Mouse (Mus musculus) stomach, postnatal 0 days (tissue): ENCODE measurements around the gene Fxyd3. TPM values are rescaled to one million over a fixed set of nuclear protein-coding genes. Genes with fewer than 3 reads are reported as not detected.

ENCODE experiments used
- ATAC-seq: fragments of 200-750 bp; cut with Nextera tagmentation; 2 replicates; pipeline ENCODE4 v1.8.0; 2017; ENCODE audit not compliant: low FRiP score, low TSS enrichment
- DNase-seq: peaks from one replicate; pipeline ENCODE4 v3.0.0-alpha.2; 2016; ENCODE audit warnings: low spot score
- H3K27ac ChIP-seq: fragments of 300-500 bp; sonication (generic); replicated peaks from 2 replicates; pipeline ENCODE4 v1.5.1; 2014; ENCODE audit warnings: mild to moderate bottlenecking, control low read depth
- H3K27me3 ChIP-seq: fragments of 300-500 bp; sonication (generic); 2 replicates; pipeline ENCODE4 v1.6.1; 2014; ENCODE audit warnings: low read length; ENCODE audit not compliant: control insufficient read depth, insufficient read depth
- H3K36me3 ChIP-seq: fragments of 300-500 bp; sonication (generic); 2 replicates; pipeline ENCODE4 v1.6.1; 2014; ENCODE audit warnings: low read length, mixed read lengths; ENCODE audit not compliant: control insufficient read depth, insufficient read depth
- H3K4me1 ChIP-seq: fragments of 300-500 bp; sonication (generic); replicated peaks from 2 replicates; pipeline ENCODE4 v1.6.1; 2014; ENCODE audit warnings: antibody characterized with exemption; ENCODE audit not compliant: control insufficient read depth, insufficient read depth
- H3K4me2 ChIP-seq: fragments of 300-500 bp; sonication (generic); replicated peaks from 2 replicates; pipeline ENCODE4 v1.6.1; 2014; ENCODE audit warnings: low read depth, mild to moderate bottlenecking, control low read depth, moderate library complexity
- H3K4me3 ChIP-seq: fragments of 300-500 bp; sonication (generic); 2 replicates; pipeline ENCODE4 v1.5.1; 2014; ENCODE audit warnings: low read depth, low read length, control low read depth
- H3K9ac ChIP-seq: fragments of 300-500 bp; sonication (generic); 2 replicates; pipeline ENCODE4 v1.6.1; 2014; ENCODE audit warnings: mild to moderate bottlenecking, low read length, control low read depth, mixed read lengths
- H3K9me3 ChIP-seq: fragments of 300-500 bp; sonication (generic); 2 replicates; pipeline ENCODE4 v1.6.1; 2016; ENCODE audit warnings: low read length; ENCODE audit not compliant: control insufficient read depth
- CTCF ChIP-seq: IDR thresholded peaks from 2 replicates; pipeline ENCODE4 v1.5.1; 2016; ENCODE audit warnings: antibody characterized with exemption, low read depth, mild to moderate bottlenecking, moderate library complexity
- EP300 ChIP-seq: optimal IDR thresholded peaks from 2 replicates; pipeline ENCODE3; 2016; ENCODE audit warnings: antibody characterized with exemption
- WGBS: fragments of 180-500 bp; shearing (Covaris S2); extraction: QIAGEN DNeasy Blood & Tissue Kit; methylation state at CpG from one replicate; pipeline ENCODE4 v1.1.7; 2014; 5-methylcytosine and 5-hydroxymethylcytosine counted together
- polyA plus RNA-seq: library from polyadenylated mRNA; unstranded; fragments of >200 nt; fragmentation: Nextera tagmentation; extraction: Ambion mirVana; gene quantifications from 2 replicates; pipeline ENCODE4 v1.2.1, GENCODE M21; 2015

The Fxyd3 gene
- polyA plus RNA-seq, 1 experiment from 2014 or later: 1,122 TPM

- no peaks in the 10 kb centered on the region for H3K9me3 ChIP-seq
- peaks cover 3% of the 10 kb centered on the region; the same call in 1 of the 2 replicates for H3K4me1 ChIP-seq
- TF ChIP-seq EP300 (no peak), CTCF (no peak)
- 93% methylated on average over 9 of the region's 9 CpGs for WGBS
- H3K4me3 ChIP-seq: no peak overlapping the region
- ATAC-seq (no peak), DNase-seq (no peak)
- H3K27me3 ChIP-seq: no peaks in the 10 kb centered on the region
- peak overlapping the region; percentile 73 for H3K27ac ChIP-seq
- H3K4me2 ChIP-seq: no peak overlapping the region
- no peaks in the 10 kb centered on the region for H3K36me3 ChIP-seq
- H3K9ac ChIP-seq: no peak overlapping the region
Observed at GRCm38 (mm10) chr7:31086175-31086755, 9.8 kb upstream of the Fxyd3 start.

- whole genome bisulfite sequencing: 44% methylated on average over 3 of the region's 3 CpGs
- no peaks in the 10 kb centered on the region for H3K9me3 ChIP-seq
- peaks cover 3% of the 10 kb centered on the region; the same call in 1 of the 2 replicates for H3K4me1 ChIP-seq
- peak; percentile 76 for DNase-seq
- ATAC-seq: peak; percentile 68
- H3K4me3 ChIP-seq: no peak overlapping the region
- no peak overlapping the region for H3K9ac ChIP-seq
- no peaks in the 10 kb centered on the region for H3K27me3 ChIP-seq
- no peak overlapping the region for H3K4me2 ChIP-seq
- peak overlapping the region; percentile 81 for H3K27ac ChIP-seq
- TF ChIP-seq CTCF (no peak), EP300 (no peak)
- H3K36me3 ChIP-seq: no peaks in the 10 kb centered on the region
Observed at GRCm38 (mm10) chr7:31085171-31085570, 8.7 kb upstream of the Fxyd3 start.

- H3K9ac ChIP-seq: no peak overlapping the region
- H3K4me3 ChIP-seq: no peak overlapping the region
- H3K36me3 ChIP-seq: no peaks in the 10 kb centered on the region
- DNase-seq (no peak), ATAC-seq (no peak)
- WGBS: 43% methylated on average over 9 of the region's 9 CpGs
- TF ChIP-seq EP300: no peak
- no peak for TF ChIP-seq CTCF
- no peaks in the 10 kb centered on the region for H3K27me3 ChIP-seq
- peaks cover 3% of the 10 kb centered on the region; the same call in 1 of the 2 replicates for H3K4me1 ChIP-seq
- H3K27ac ChIP-seq: peak overlapping the region; percentile 49
- H3K4me2 ChIP-seq: no peak overlapping the region
- H3K9me3 ChIP-seq: no peaks in the 10 kb centered on the region
Observed at GRCm38 (mm10) chr7:31084140-31084539, 7.6 kb upstream of the Fxyd3 start.

- no peak for TF ChIP-seq EP300
- no peak for TF ChIP-seq CTCF
- Histone ChIP-seq H3K4me2 (no peak overlapping the region), H3K27ac (peak overlapping the region; percentile 74), H3K36me3 (no peaks in the 10 kb centered on the region), H3K27me3 (no peaks in the 10 kb centered on the region), H3K9ac (0 out of 2 replicates have a peak overlapping the region, but pooled peaks have one; percentile 13), H3K4me3 (no peak overlapping the region), H3K9me3 (no peaks in the 10 kb centered on the region), H3K4me1 (peaks cover 3% of the 10 kb centered on the region; the same call in 1 of the 2 replicates)
- 57% methylated on average over 14 of the region's 14 CpGs for WGBS
- peak; percentile 86 for ATAC-seq
- DNase-seq: peak; percentile 66
Observed at GRCm38 (mm10) chr7:31082831-31083588, 6.5 kb upstream of the Fxyd3 start.

GRCm38 (mm10) chr7:31082106-31082505, 5.6 kb upstream of the Fxyd3 start:
- H3K27me3 ChIP-seq: no peaks in the 10 kb centered on the region
- no peak for TF ChIP-seq EP300
- no peak for TF ChIP-seq CTCF
- ATAC-seq (no peak), DNase-seq (no peak)
- no peak overlapping the region for H3K27ac ChIP-seq
- H3K36me3 ChIP-seq: no peaks in the 10 kb centered on the region
- no peak overlapping the region for H3K4me2 ChIP-seq
- peaks cover 3% of the 10 kb centered on the region; the same call in 1 of the 2 replicates for H3K4me1 ChIP-seq
- H3K9ac ChIP-seq: no peak overlapping the region
- H3K9me3 ChIP-seq: no peaks in the 10 kb centered on the region
- H3K4me3 ChIP-seq: no peak overlapping the region

GRCm38 (mm10) chr7:31081106-31081505, 4.6 kb upstream of the Fxyd3 start:
- 67% methylated on average over 1 of the region's 1 CpGs for WGBS
- no peaks in the 10 kb centered on the region for H3K9me3 ChIP-seq
- H3K27me3 ChIP-seq: no peaks in the 10 kb centered on the region
- no peak overlapping the region for H3K9ac ChIP-seq
- ATAC-seq (no peak), DNase-seq (no peak)
- peaks cover 3% of the 10 kb centered on the region; the same call in 1 of the 2 replicates for H3K4me1 ChIP-seq
- no peak overlapping the region for H3K27ac ChIP-seq
- TF ChIP-seq CTCF (no peak), EP300 (no peak)
- no peak overlapping the region for H3K4me2 ChIP-seq
- H3K4me3 ChIP-seq: no peak overlapping the region
- H3K36me3 ChIP-seq: no peaks in the 10 kb centered on the region
